Mouse (Mus musculus): Measurements from ENCODE around the gene Ccdc71.
A peak's percentile ranks its signal among the peaks of the same experiment; 100 is the strongest.

Ccdc71 gene

GRCm38 (mm10) chr9:108490559-108491285 is 30.4 kb downstream of the Ccdc71 start, which contains the start of gene Usp19:
Gene Usp19, plus strand, starts transcription at chr9:108490602.
- peak; percentile 100 for DNase-seq

DNA sequence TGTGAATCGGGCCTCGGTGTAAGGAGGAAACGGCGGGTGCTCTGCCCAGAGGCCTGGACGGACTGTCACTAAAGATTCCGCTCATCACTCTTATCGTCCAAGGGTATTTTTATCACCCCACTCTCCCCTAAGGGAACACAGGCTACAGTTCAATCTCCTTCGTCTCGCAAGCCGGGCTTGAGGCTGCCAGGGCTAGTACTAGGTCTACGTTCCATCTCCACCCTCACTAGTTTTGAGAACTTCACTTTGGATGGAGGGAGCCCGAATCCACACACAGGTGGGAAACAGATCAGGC is 30.9 kb downstream of the Ccdc71 start:
- no peak for DNase-seq

- peak; percentile 94 for DNase-seq
Observed at GRCm38 (mm10) chr9:108492043-108492750, 31.9 kb downstream of the Ccdc71 start.

DNA sequence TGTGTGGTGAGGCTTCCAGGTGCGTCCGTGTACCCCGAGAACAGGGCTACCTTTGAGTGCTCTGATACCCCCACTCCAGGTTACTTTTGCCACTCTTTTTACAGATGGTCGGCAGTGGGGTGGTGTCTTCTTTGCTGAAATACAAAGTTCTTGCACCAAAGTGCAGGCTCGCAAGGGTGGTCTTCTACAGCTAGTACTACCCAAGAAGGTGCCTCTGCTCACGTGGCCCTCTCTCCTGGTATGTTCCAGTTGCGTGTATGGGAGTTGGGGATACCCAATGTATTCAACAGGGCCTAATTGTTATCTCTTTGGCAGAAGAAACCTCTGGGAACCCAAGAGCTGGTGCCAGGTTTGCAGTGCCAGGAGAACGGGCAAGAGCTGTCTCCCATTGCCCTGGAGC is 32.9 kb downstream of the Ccdc71 start:
- DNase-seq: peak; percentile 91

DNA sequence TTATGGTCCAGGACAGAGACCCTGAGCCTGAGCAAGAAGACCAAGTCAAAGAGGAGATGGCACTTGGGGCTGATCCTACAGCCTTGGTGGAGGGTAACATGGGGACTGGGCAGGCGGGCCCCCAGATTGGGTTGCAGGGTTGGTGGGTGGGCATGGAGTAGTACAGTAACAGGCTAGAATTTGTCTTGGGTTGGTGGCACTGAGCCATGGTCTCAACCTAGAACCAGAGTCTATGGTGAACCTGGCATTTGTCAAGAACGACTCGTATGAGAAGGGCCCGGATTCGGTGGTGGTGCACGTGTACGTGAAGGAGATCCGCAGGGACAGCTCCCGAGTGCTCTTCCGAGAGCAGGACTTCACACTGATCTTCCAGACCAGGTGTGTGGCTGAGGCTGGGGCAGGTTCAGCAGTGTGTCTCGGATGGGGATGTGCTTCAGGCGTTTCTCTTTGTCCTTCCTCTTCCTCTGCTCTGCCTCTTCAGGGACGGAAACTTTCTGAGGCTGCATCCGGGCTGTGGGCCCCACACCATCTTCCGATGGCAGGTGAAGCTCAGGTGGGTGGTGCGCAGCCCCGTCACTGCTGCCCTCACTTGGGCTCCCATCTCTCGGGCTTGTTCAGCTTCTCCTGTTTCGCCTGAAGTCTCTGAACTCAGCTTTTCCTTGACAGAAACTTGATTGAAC is 34.0 kb downstream of the Ccdc71 start:
- DNase-seq: peak; percentile 88

DNA sequence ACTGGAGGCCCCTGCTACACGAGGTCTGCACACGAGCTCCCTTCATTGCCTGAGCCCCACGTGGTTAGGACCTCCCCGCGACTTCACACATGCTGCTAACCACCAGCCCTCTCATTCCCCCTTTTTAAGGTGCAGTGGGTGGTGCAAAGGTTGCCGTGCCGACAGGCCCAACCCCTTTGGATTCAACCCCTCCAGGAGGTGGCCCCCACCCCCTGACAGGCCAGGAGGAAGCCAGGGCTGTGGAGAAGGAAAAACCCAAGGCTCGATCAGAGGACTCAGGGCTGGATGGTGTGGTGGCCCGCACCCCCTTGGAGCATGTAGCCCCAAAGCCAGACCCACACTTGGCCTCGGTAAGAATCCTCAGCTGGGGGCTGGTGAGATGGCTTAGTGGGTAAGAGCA is 34.6 kb downstream of the Ccdc71 start:
- peak; percentile 91 for DNase-seq

DNA sequence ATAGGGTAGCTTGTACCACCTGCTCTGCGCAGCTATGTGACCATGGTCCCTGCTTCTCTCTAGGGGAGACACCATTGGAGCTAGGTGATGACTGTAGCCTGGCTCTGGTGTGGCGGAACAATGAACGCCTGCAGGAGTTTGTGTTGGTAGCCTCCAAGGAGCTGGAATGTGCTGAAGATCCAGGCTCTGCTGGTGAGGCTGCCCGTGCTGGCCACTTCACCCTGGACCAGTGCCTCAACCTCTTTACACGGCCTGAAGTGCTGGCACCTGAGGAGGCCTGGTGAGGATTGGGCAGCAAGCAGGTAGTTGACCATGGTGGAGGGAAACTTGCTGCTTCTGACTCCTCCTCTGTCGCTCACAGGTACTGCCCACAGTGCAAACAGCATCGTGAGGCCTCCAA is 38.9 kb downstream of the Ccdc71 start:
- peak; percentile 92 for DNase-seq

GRCm38 (mm10) chr9:108499943-108500342 is 39.6 kb downstream of the Ccdc71 start:
- peak; percentile 90 for DNase-seq

DNA sequence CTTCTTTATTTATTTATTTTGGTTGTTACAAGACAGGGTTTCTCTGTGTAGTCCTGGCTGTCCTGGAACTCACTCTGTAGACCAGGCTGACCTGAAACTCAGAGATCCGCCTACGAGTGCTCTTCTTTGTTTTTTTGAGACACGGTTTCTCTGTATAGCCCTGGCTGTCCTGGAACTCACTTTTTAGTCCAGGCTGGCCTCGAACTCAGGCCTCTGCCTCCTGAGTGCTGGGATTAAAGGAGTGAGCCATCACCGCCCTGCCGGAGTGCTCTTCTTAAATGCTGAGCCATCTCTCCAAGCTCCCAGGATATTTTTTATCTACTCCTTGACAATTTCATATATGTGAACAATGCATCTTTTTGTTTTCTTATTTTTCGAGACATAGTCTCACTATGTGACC is 46.6 kb downstream of the Ccdc71 start:
- DNase-seq: peak; percentile 68

GRCm38 (mm10) chr9:108507619-108508434 is 47.5 kb downstream of the Ccdc71 start, which contains the start of gene Qars:
Gene Qars, plus strand, starts transcription at chr9:108507706.
- DNase-seq: peak; percentile 100

DNA sequence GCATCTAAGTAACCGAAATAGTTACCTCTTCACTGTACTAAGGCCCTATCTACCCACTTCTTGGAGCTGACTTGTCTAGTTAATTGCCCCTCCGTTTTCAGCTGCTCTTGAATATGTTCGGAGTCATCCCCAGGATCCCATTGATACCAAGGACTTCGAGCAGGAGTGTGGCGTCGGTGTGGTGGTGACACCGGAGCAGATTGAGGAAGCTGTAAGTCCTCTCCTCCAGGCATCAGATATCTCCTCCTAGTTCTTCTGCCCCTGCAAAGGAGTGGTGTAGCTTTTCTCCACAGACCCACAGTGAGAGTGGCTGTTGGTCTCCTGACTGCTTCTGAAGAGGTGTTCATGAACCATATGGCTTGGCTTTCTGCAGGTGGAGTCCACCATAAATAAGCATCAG is 48.4 kb downstream of the Ccdc71 start:
- DNase-seq: peak; percentile 87
